Mouse (Mus musculus): ENCODE results near the gene Pate1.

The Pate1 gene

DNA sequence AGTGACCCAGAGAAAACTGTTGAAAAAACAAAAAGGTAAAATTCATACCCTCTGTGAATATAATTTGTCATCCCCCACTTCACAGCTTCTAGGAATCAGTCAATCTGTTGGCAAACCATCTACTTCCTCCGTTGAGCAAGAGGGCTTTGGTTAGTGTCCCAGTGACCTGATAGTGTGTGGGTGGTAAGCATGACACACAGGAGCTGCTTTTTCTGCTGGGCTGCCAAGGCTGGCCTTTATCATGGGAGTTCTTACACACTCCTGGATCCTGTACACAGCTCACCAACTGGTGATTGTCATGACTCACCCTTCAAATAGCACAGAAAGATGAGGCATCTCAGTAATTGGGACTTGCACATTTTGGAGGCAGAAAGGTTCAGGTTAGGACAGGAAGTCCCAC is at the start of gene Pate1:
Gene Pate1 (minus strand): TSS at position 378 of the 400 bp plus-strand sequence.
- no peak for DNase-seq (ENCODE audit: low spot score)

- DNase-seq (ENCODE audit: low spot score), result no peak
Observed at GRCm38 (mm10) chr9:35707265-35707664, 20.1 kb upstream of the Pate1 start.

DNA sequence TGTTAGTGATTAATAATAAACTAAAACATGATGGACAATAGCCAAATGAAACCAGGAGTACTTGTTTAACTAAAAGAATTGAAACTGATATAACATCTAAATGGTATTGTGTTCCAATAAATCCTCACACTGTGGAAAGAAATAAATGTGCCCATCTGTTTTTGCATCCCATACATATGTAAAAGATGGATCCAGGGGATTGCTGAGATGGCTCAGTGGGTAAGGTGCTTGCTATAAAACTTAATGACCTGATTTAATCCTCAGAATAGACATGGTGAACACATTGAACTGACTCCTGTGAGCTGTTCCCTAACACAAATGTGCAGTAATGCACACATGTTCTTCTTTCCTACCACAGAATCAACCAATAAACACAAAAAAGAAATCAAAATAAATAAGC is 4.7 kb upstream of the Pate1 start:
- no peak for DNase-seq (ENCODE audit: low spot score)

- DNase-seq (ENCODE audit: low spot score), result no peak
Observed at GRCm38 (mm10) chr9:35673557-35673956, 13.6 kb downstream of the Pate1 start.

- DNase-seq (ENCODE audit: low spot score), result no peak
Observed at GRCm38 (mm10) chr9:35648102-35648501, 39.1 kb downstream of the Pate1 start, which contains the start of gene Pate3. Gene Pate3, minus strand, starts transcription at chr9:35648202.

All from embryo, embryonic 10 days (tissue).